In genomic region chr15:99038025-99038424, GRCm38 (mm10) we compare ENCODE assay signal across 39 mouse cellular contexts. TPM values are rescaled to one million over a fixed set of nuclear protein-coding genes. Genes with fewer than 3 reads are reported as not detected.
"Had no signal": no experiment of that assay in that cellular context is flagged by ENCODE, and none has a peak within 500 bp of the region (broad histone marks: within the 10 kb centered on the region; RNA-seq: fewer than 3 reads in every experiment).

No protein-coding gene starts in this region.

- H3K36me3 ChIP-seq: hindbrain, embryonic 13.5 days; hindbrain, embryonic 15.5 days had no signal

- H3K4me2 ChIP-seq: heart, embryonic 11.5 days; heart, embryonic 12.5 days; heart, embryonic 13.5 days; heart, embryonic 15.5 days; hindbrain, embryonic 12.5 days; hindbrain, embryonic 13.5 days; hindbrain, embryonic 14.5 days; hindbrain, embryonic 15.5 days; intestine, embryonic 15.5 days; kidney, embryonic 15.5 days had no signal

- ATAC-seq: hindbrain, embryonic 16.5 days; hindbrain, postnatal 0 days; inflammation-experienced regulatory T-cells, adult 6 months; intestine, embryonic 15.5 days; intestine, embryonic 16.5 days; intestine, postnatal 0 days had no signal

- H3K27me3 ChIP-seq: heart, embryonic 15.5 days; hindbrain, embryonic 12.5 days; hindbrain, embryonic 15.5 days; intestine, embryonic 15.5 days; kidney, embryonic 15.5 days had no signal

- H3K9me3 ChIP-seq: heart, embryonic 10.5 days; heart, embryonic 12.5 days; heart, embryonic 13.5 days; heart, embryonic 15.5 days; hindbrain, embryonic 10.5 days; hindbrain, embryonic 12.5 days; hindbrain, embryonic 13.5 days; hindbrain, embryonic 15.5 days; intestine, embryonic 15.5 days; kidney, embryonic 15.5 days had no signal

- H3K9ac ChIP-seq: heart, embryonic 12.5 days; heart, embryonic 13.5 days; heart, embryonic 15.5 days; hindbrain, embryonic 12.5 days; hindbrain, embryonic 13.5 days; hindbrain, embryonic 14.5 days; hindbrain, embryonic 15.5 days; intestine, embryonic 15.5 days; kidney, embryonic 15.5 days had no signal

- DNase-seq: heart, postnatal 10 days; heart, postnatal 14 days; heart, postnatal 36 days; heart, postnatal 4 days; kidney, adult 11 months; kidney, adult 18-20 months; kidney, adult 2 months; kidney, adult 8-10 months; kidney, adult 9 months; kidney, postnatal 10 days; kidney, postnatal 14 days; kidney, postnatal 36 days; kidney, postnatal 4 days; layer of hippocampus, adult 9-11 months; layer of hippocampus, postnatal 36 days had no signal

- H3K27ac ChIP-seq: heart, embryonic 10.5 days; heart, embryonic 13.5 days; heart, embryonic 15.5 days; hindbrain, embryonic 10.5 days; hindbrain, embryonic 12.5 days; hindbrain, embryonic 13.5 days; hindbrain, embryonic 14.5 days; hindbrain, embryonic 15.5 days; hindbrain, postnatal 0 days; intestine, embryonic 15.5 days; kidney, embryonic 15.5 days; kidney, postnatal 0 days; layer of hippocampus, adult 2 months had no signal

- H3K4me3 ChIP-seq: heart, embryonic 10.5 days; heart, embryonic 12.5 days; heart, embryonic 13.5 days; heart, embryonic 15.5 days; hindbrain, embryonic 10.5 days; hindbrain, embryonic 12.5 days; hindbrain, embryonic 13.5 days; hindbrain, embryonic 15.5 days; intestine, embryonic 15.5 days; kidney, embryonic 15.5 days; layer of hippocampus, adult 2 months had no signal

RNA-seq across cellular contexts. Expression of gene Prph, which starts 16.9 kb away (rescaled TPM):
- total RNA-seq: hematopoietic stem cell, adult 5-6 weeks had no signal
- polyA plus RNA-seq: inflammation-experienced regulatory T-cells, adult 6 months had no signal

RNA-seq across cellular contexts. Expression of gene C1ql4, which starts 49.6 kb away (rescaled TPM):
- total RNA-seq: heart, postnatal 10 days; heart, postnatal 14 days; heart, postnatal 25 days; heart, postnatal 36 days; hematopoietic stem cell, adult 5-6 weeks; layer of hippocampus, adult 18-20 months; layer of hippocampus, adult 2 months; layer of hippocampus, postnatal 25 days had no signal
- polyA plus RNA-seq: inflammation-experienced regulatory T-cells, adult 6 months; large intestine, adult 2 months had no signal

RNA-seq across cellular contexts. Expression of gene Dnajc22, which starts 54.9 kb away (rescaled TPM):
- total RNA-seq: hematopoietic stem cell, adult 5-6 weeks had no signal
- polyA plus RNA-seq: inflammation-experienced regulatory T-cells, adult 6 months had no signal
